Mouse (Mus musculus) E14TG2a.4 (cell line): Measurements from ENCODE around the gene Sparc.
A peak's percentile ranks its signal among the peaks of the same experiment; 100 is the strongest.
"Not testable (repeated sequence)": the region's sequence is repeated elsewhere in the genome, so short reads cannot be mapped to it uniquely, and the experiment has no call there.

ENCODE experiments used
- H3K27me3 ChIP-seq: 2 replicates; pipeline ENCODE4 v1.6.1; 2014; ENCODE audit warnings: low read length, control low read depth; ENCODE audit not compliant: insufficient read depth
- H3K36me3 ChIP-seq: 2 replicates; pipeline ENCODE4 v1.6.1; 2014; ENCODE audit warnings: low read length, control low read depth; ENCODE audit not compliant: insufficient read depth
- H3K4me1 ChIP-seq: replicated peaks from 2 replicates; pipeline ENCODE4 v1.6.1; 2014; ENCODE audit warnings: low read depth, low read length, control low read depth
- H3K4me3 ChIP-seq: replicated peaks from 2 replicates; pipeline ENCODE4 v1.5.1; 2014; ENCODE audit warnings: mild to moderate bottlenecking, low read length
- H3K9me3 ChIP-seq: 2 replicates; pipeline ENCODE4 v1.6.1; 2014; ENCODE audit warnings: low read length, control low read depth
- CTCF ChIP-seq: conservative IDR thresholded peaks from 2 replicates; pipeline ENCODE4 v1.5.1; 2014; ENCODE audit warnings: low read length
- NANOG ChIP-seq: IDR thresholded peaks from 2 replicates; pipeline ENCODE4 v1.6.1; 2014; ENCODE audit warnings: borderline replicate concordance, low read length, mixed read lengths
- POU5F1 ChIP-seq: IDR thresholded peaks from 2 replicates; pipeline ENCODE4 v1.6.1; 2014; ENCODE audit warnings: low read length, borderline replicate concordance

The Sparc gene

GRCm38 (mm10) chr11:55428186-55429012, 5.4 kb upstream of the Sparc start:
- Histone ChIP-seq H3K9me3 (no peaks in the 10 kb centered on the region), H3K4me1 (peaks cover 57% of the 10 kb centered on the region), H3K36me3 (no peaks in the 10 kb centered on the region), H3K27me3 (0 out of 2 replicates have a peak, but pooled peaks cover 3% of the 10 kb centered on the region), H3K4me3 (0 out of 2 replicates have a peak overlapping the region, but pooled peaks have one; percentile 5)
- TF ChIP-seq CTCF (no peak), POU5F1 (no peak), NANOG (no peak)

DNA sequence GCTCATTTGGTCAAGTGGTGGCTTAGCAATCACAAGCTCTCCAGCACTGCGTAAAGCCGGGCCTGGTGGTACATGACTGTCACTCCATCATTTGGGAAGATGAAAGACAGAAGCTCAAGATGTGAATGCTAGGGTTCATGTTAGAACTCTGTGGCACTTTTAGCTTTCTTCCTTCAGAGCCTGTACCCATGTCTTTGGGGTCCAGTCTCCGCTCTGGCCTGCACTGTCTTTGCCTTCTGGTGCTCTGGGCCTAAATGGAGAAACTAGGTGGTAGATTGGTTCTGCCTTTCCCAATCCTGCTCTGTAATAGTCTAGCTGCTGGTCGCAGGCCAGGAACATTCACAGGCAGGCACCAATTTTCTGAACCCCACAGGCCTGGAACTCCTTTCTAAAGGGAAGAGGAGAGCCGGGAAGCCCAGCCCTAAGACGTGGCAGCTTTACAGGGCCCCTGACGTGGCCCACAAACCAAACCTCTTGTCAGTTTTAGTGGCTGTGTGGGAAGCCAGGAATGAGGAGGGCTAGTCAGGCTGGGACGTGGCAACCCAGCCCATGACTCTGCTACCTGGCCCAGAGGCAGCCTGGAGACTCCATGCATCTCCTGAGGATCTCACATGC, 1.9 kb upstream of the Sparc start:
- Histone ChIP-seq H3K9me3 (no peaks in the 10 kb centered on the region), H3K36me3 (no peaks in the 10 kb centered on the region), H3K27me3 (0 out of 2 replicates have a peak, but pooled peaks cover 3% of the 10 kb centered on the region), H3K4me3 (no peak overlapping the region), H3K4me1 (peaks cover 78% of the 10 kb centered on the region)
- no peak for TF ChIP-seq NANOG
- no peak for TF ChIP-seq CTCF
- no peak for TF ChIP-seq POU5F1

GRCm38 (mm10) chr11:55423756-55424155, 773 bp upstream of the Sparc start:
- Histone ChIP-seq H3K4me3 (no peak overlapping the region), H3K4me1 (peaks cover 86% of the 10 kb centered on the region), H3K36me3 (no peaks in the 10 kb centered on the region), H3K27me3 (0 out of 2 replicates have a peak, but pooled peaks cover 3% of the 10 kb centered on the region), H3K9me3 (no peaks in the 10 kb centered on the region)
- TF ChIP-seq POU5F1: no peak

DNA sequence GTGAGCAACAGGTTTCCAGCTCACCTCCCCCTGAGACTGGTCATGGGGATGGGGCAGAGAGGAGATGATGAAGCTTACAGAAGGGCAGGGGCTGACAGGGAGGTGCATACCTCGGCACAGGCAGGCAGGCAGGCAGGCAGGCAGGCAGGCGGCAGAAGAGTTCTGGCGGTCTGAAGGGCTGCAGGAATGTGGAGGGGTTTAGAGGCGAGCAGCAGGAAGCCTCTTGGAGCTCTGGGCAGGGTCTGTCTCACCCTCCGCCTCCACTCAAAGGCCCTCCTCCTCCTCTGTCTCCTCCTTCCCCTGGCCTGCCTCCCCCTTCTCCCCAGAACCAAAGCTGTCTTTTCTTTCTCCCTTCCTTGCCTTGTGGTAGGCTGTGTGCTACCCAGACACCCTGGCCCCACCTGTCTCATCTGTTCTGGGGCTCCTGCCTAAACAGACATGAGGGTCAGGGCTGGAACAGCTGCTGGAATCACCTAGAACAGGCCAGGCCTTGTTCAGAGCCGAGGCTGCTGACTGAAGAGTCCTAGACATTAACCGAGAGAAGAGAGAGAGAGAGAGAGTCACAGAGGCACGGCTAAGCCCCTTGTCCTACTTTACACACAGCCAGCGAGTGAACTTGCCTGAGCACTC, 3.2 kb downstream of the Sparc start:
- Histone ChIP-seq H3K9me3 (no peaks in the 10 kb centered on the region), H3K36me3 (peaks cover 5% of the 10 kb centered on the region; the same call in 1 of the 2 replicates), H3K4me3 (peak overlapping the region; percentile 81), H3K27me3 (no peaks in the 10 kb centered on the region), H3K4me1 (peaks cover 91% of the 10 kb centered on the region)
- TF ChIP-seq CTCF (no peak), NANOG (no peak), POU5F1 (no peak)

- H3K27me3 ChIP-seq: no peaks in the 10 kb centered on the region
- no peaks in the 10 kb centered on the region for H3K9me3 ChIP-seq
- peaks cover 91% of the 10 kb centered on the region for H3K4me1 ChIP-seq
- H3K36me3 ChIP-seq: peaks cover 5% of the 10 kb centered on the region; the same call in 1 of the 2 replicates
- TF ChIP-seq NANOG (no peak), POU5F1 (no peak), CTCF (no peak)
- peak overlapping the region; percentile 81 for H3K4me3 ChIP-seq
These were observed 3.7 kb downstream of the Sparc start for GRCm38 (mm10) chr11:55419296-55419677.

- peak overlapping the region; percentile 81 for H3K4me3 ChIP-seq
- peaks cover 91% of the 10 kb centered on the region for H3K4me1 ChIP-seq
- H3K36me3 ChIP-seq: peaks cover 6% of the 10 kb centered on the region; the same call in 1 of the 2 replicates
- TF ChIP-seq NANOG (no peak), POU5F1 (no peak), CTCF (no peak)
- no peaks in the 10 kb centered on the region for H3K9me3 ChIP-seq
- H3K27me3 ChIP-seq: no peaks in the 10 kb centered on the region
These were observed 4.3 kb downstream of the Sparc start for GRCm38 (mm10) chr11:55418704-55419061.

DNA sequence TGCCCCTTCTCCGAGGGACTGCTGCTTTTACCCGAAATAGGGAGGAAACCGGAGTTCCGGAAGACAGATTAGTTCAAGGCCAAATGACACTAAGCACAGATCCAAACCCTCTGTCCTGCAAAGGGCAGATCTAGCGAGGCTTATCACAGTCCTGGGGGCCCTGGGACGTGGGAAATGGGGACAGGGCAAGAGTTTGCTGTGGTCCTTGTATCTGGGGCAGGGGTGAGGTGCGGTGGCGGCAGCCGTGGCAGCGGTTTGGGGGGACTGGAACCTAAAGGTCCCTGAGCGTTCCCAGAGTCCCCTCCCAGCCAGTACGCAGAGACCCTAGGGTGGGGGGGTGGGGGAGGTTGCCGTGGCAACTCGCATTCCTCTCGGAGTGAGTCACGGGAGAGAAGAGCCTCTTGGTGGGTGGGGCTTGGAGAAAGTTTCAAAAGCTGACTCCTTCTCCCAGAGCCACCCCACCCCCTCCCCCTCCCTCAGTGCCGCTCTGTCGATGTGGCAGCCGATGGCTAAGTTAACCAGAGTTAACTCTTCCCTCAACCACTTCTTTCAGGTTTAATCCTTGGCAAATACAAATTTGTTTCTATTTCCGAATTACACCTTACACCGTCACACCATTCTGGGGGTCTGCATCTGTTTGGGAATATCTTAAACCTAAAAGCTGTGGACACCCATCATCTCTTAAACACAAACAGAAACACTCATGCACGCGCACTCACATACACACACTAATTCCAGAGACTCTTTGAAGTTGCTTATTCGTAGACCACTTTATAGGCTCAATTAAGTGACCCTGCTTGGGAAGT, 4.9 kb downstream of the Sparc start:
- Histone ChIP-seq H3K4me1 (peaks cover 91% of the 10 kb centered on the region), H3K36me3 (peaks cover 12% of the 10 kb centered on the region; the same call in 1 of the 2 replicates), H3K4me3 (peak overlapping the region; percentile 81), H3K27me3 (no peaks in the 10 kb centered on the region), H3K9me3 (no peaks in the 10 kb centered on the region)
- peak; percentile 70 for TF ChIP-seq NANOG
- TF ChIP-seq POU5F1: no peak
- TF ChIP-seq CTCF: no peak

GRCm38 (mm10) chr11:55416609-55417265, 6.2 kb downstream of the Sparc start:
- H3K9me3 ChIP-seq: no peaks in the 10 kb centered on the region
- no peaks in the 10 kb centered on the region for H3K27me3 ChIP-seq
- H3K4me1 ChIP-seq: peaks cover 92% of the 10 kb centered on the region
- TF ChIP-seq NANOG (no peak), CTCF (no peak)
- peak overlapping the region; percentile 81 for H3K4me3 ChIP-seq
- peaks cover 25% of the 10 kb centered on the region for H3K36me3 ChIP-seq

GRCm38 (mm10) chr11:55415731-55416130, 7.3 kb downstream of the Sparc start:
- H3K9me3 ChIP-seq, H3K27me3 ChIP-seq, H3K4me3 ChIP-seq: not testable (repeated sequence)
- Histone ChIP-seq H3K4me1 (peaks cover 92% of the 10 kb centered on the region), H3K36me3 (peaks cover 32% of the 10 kb centered on the region)
